Mouse (Mus musculus) heart, embryonic 12.5 days (tissue): ENCODE measurements around the gene Pcgf1. TPM values are rescaled to one million over a fixed set of nuclear protein-coding genes. Genes with fewer than 3 reads are reported as not detected.

Experiments
- ATAC-seq: fragments of 200-750 bp; cut with Nextera tagmentation; 2 replicates; pipeline ENCODE4 v1.8.0; 2017; ENCODE audit warnings: moderate TSS enrichment, moderate library complexity; ENCODE audit not compliant: insufficient number of reproducible peaks, low FRiP score
- H3K27ac ChIP-seq: fragments of 300-500 bp; sonication (generic); 2 replicates; pipeline ENCODE4 v1.5.1; 2016; ENCODE audit warnings: mild to moderate bottlenecking, moderate library complexity; ENCODE audit not compliant: poor library complexity, severe bottlenecking
- H3K27me3 ChIP-seq: fragments of 300-500 bp; sonication (generic); replicated peaks from 2 replicates; pipeline ENCODE4 v1.6.1; 2016; ENCODE audit warnings: mild to moderate bottlenecking, moderate library complexity
- H3K36me3 ChIP-seq: fragments of 300-500 bp; sonication (generic); 2 replicates; pipeline ENCODE4 v1.6.1; 2016; ENCODE audit warnings: mild to moderate bottlenecking, moderate library complexity
- H3K4me1 ChIP-seq: fragments of 300-500 bp; sonication (generic); replicated peaks from 2 replicates; pipeline ENCODE4 v1.6.1; 2016; ENCODE audit warnings: mild to moderate bottlenecking
- H3K4me2 ChIP-seq: fragments of 300-500 bp; sonication (generic); 2 replicates; pipeline ENCODE4 v1.6.1; 2016; ENCODE audit warnings: mild to moderate bottlenecking, moderate library complexity
- H3K4me3 ChIP-seq: fragments of 300-500 bp; sonication (generic); 2 replicates; pipeline ENCODE4 v1.5.1; 2016; ENCODE audit warnings: mild to moderate bottlenecking
- H3K9ac ChIP-seq: fragments of 300-500 bp; sonication (generic); 2 replicates; pipeline ENCODE4 v1.6.1; 2016; ENCODE audit warnings: mild to moderate bottlenecking, moderate library complexity
- H3K9me3 ChIP-seq: fragments of 300-500 bp; sonication (generic); replicated peaks from 2 replicates; pipeline ENCODE4 v1.6.1; 2016; ENCODE audit warnings: mild to moderate bottlenecking, moderate library complexity
- WGBS: fragments of 180-500 bp; shearing (Covaris S2); methylation state at CpG from one replicate; pipeline ENCODE4 v1.1.7; 2016; 5-methylcytosine and 5-hydroxymethylcytosine counted together
- polyA plus RNA-seq: library from polyadenylated mRNA; unstranded; fragments of >200 nt; fragmentation: Nextera tagmentation; extraction: Ambion mirVana; gene quantifications from 2 replicates; pipeline ENCODE4 v1.2.1, GENCODE M21; 2016

Gene Pcgf1
- polyA plus RNA-seq, 1 experiment from 2014 or later, result 14.9 TPM

- H3K27ac ChIP-seq, result peak overlapping the region; percentile 66; the same call in 1 of the 2 replicates
- H3K4me1 ChIP-seq, result peaks cover 22% of the 10 kb centered on the region
- no peak for ATAC-seq
- no peak overlapping the region for H3K9ac ChIP-seq
- no peak overlapping the region for H3K4me3 ChIP-seq
- 56% methylated on average over 6 of the region's 6 CpGs for WGBS
- no peaks in the 10 kb centered on the region for H3K36me3 ChIP-seq
- peaks cover 59% of the 10 kb centered on the region for H3K27me3 ChIP-seq
- H3K4me2 ChIP-seq, result no peak overlapping the region
- H3K9me3 ChIP-seq, result no peaks in the 10 kb centered on the region
These were observed 34.1 kb upstream of the Pcgf1 start for GRCm38 (mm10) chr6:83043561-83043960.

- Histone ChIP-seq H3K4me2 (no peak overlapping the region), H3K27me3 (peaks cover 64% of the 10 kb centered on the region), H3K4me3 (no peak overlapping the region), H3K36me3 (no peaks in the 10 kb centered on the region), H3K9me3 (no peaks in the 10 kb centered on the region), H3K27ac (peak overlapping the region; percentile 66), H3K9ac (no peak overlapping the region), H3K4me1 (peaks cover 20% of the 10 kb centered on the region)
- WGBS, result 82% methylated on average over 5 of the region's 5 CpGs
- ATAC-seq, result no peak
These were observed 33.7 kb upstream of the Pcgf1 start for GRCm38 (mm10) chr6:83043993-83044392.

- peak; percentile 79 for ATAC-seq
- Histone ChIP-seq H3K4me3 (no peak overlapping the region), H3K36me3 (0 out of 2 replicates have a peak, but pooled peaks cover 4% of the 10 kb centered on the region), H3K4me1 (peaks cover 20% of the 10 kb centered on the region), H3K27ac (peak overlapping the region; percentile 66), H3K27me3 (peaks cover 68% of the 10 kb centered on the region), H3K4me2 (no peak overlapping the region; the same call in 1 of the 2 replicates), H3K9me3 (no peaks in the 10 kb centered on the region), H3K9ac (no peak overlapping the region)
- 29% methylated on average over 9 of the region's 9 CpGs for WGBS
These were observed 32.9 kb upstream of the Pcgf1 start for GRCm38 (mm10) chr6:83044742-83045141.

GRCm38 (mm10) chr6:83049367-83049766 is 28.3 kb upstream of the Pcgf1 start:
- ATAC-seq, result no peak
- WGBS, result 71% methylated on average over 10 of the region's 10 CpGs
- H3K4me1 ChIP-seq, result peaks cover 19% of the 10 kb centered on the region
- no peaks in the 10 kb centered on the region for H3K9me3 ChIP-seq
- peaks cover 40% of the 10 kb centered on the region for H3K27me3 ChIP-seq
- no peak overlapping the region for H3K4me3 ChIP-seq
- H3K27ac ChIP-seq, result no peak overlapping the region
- H3K4me2 ChIP-seq, result no peak overlapping the region
- peaks cover 19% of the 10 kb centered on the region for H3K36me3 ChIP-seq
- H3K9ac ChIP-seq, result no peak overlapping the region

- Histone ChIP-seq H3K36me3 (peaks cover 37% of the 10 kb centered on the region), H3K4me1 (peaks cover 21% of the 10 kb centered on the region), H3K4me3 (peak overlapping the region; percentile 84), H3K27ac (peak overlapping the region; percentile 85), H3K9me3 (no peaks in the 10 kb centered on the region), H3K9ac (peak overlapping the region; percentile 93), H3K4me2 (peak overlapping the region; percentile 99), H3K27me3 (peaks cover 20% of the 10 kb centered on the region)
- WGBS, result 1% methylated on average over 26 of the region's 26 CpGs
- no peak for ATAC-seq
These were observed 24.3 kb upstream of the Pcgf1 start for GRCm38 (mm10) chr6:83053136-83053960.

- under 1% methylated on average over 64 of the region's 64 CpGs for WGBS
- Histone ChIP-seq H3K4me1 (peaks cover 21% of the 10 kb centered on the region), H3K9me3 (no peaks in the 10 kb centered on the region), H3K27me3 (peaks cover 11% of the 10 kb centered on the region), H3K9ac (peak within 1 kb of the TSS; percentile 93), H3K4me3 (peak within 1 kb of the TSS; percentile 84), H3K4me2 (peak within 1 kb of the TSS; percentile 99), H3K36me3 (peaks cover 37% of the 10 kb centered on the region), H3K27ac (peak within 1 kb of the TSS; percentile 85)
- peak; percentile 95 for ATAC-seq
These were observed 23.4 kb upstream of the Pcgf1 start, which contains the start of gene Aup1 for GRCm38 (mm10) chr6:83054074-83054851. Aup1 (plus strand) TSS chr6:83054521.

GRCm38 (mm10) chr6:83054871-83055431 is 22.7 kb upstream of the Pcgf1 start, which contains the start of gene Htra2:
Htra2 (minus strand) TSS chr6:83055273.
- H3K4me1 ChIP-seq, result peaks cover 21% of the 10 kb centered on the region
- H3K4me2 ChIP-seq, result peak within 1 kb of the TSS; percentile 99
- WGBS, result under 1% methylated on average over 49 of the region's 50 CpGs
- peak within 1 kb of the TSS; percentile 93 for H3K9ac ChIP-seq
- peak within 1 kb of the TSS; percentile 85 for H3K27ac ChIP-seq
- H3K27me3 ChIP-seq, result peaks cover 4% of the 10 kb centered on the region
- peak within 1 kb of the TSS; percentile 84 for H3K4me3 ChIP-seq
- peaks cover 33% of the 10 kb centered on the region for H3K36me3 ChIP-seq
- ATAC-seq, result peak; percentile 37
- H3K9me3 ChIP-seq, result no peaks in the 10 kb centered on the region

GRCm38 (mm10) chr6:83057790-83058189 is 19.9 kb upstream of the Pcgf1 start, which contains the start of gene Dqx1:
Dqx1 (plus strand) TSS chr6:83057844.
- no peak within 1 kb of the TSS for H3K27ac ChIP-seq
- 62% methylated on average over 3 of the region's 3 CpGs for WGBS

GRCm38 (mm10) chr6:83058725-83059124 is 18.9 kb upstream of the Pcgf1 start:
- Histone ChIP-seq H3K9ac (no peak overlapping the region), H3K9me3 (no peaks in the 10 kb centered on the region), H3K4me3 (no peak overlapping the region), H3K4me2 (no peak overlapping the region), H3K27ac (no peak overlapping the region), H3K4me1 (peaks cover 15% of the 10 kb centered on the region), H3K36me3 (peaks cover 18% of the 10 kb centered on the region), H3K27me3 (peaks cover 37% of the 10 kb centered on the region)
- ATAC-seq, result no peak
- 78% methylated on average over 2 of the region's 2 CpGs for WGBS

More at GRCm38 (mm10) chr6:83057790-83058189, 19.9 kb upstream of the Pcgf1 start, which contains the start of gene Dqx1:
- Histone ChIP-seq H3K27me3 (peaks cover 27% of the 10 kb centered on the region), H3K4me3 (no peak within 1 kb of the TSS), H3K9ac (no peak within 1 kb of the TSS), H3K9me3 (no peaks in the 10 kb centered on the region), H3K4me2 (no peak within 1 kb of the TSS), H3K4me1 (peaks cover 21% of the 10 kb centered on the region), H3K36me3 (peaks cover 18% of the 10 kb centered on the region)
- ATAC-seq, result no peak

- Histone ChIP-seq H3K27ac (no peak overlapping the region), H3K4me2 (no peak overlapping the region), H3K4me1 (peaks cover 22% of the 10 kb centered on the region), H3K27me3 (peaks cover 96% of the 10 kb centered on the region), H3K9ac (no peak overlapping the region), H3K9me3 (no peaks in the 10 kb centered on the region), H3K36me3 (no peaks in the 10 kb centered on the region), H3K4me3 (no peak overlapping the region)
- ATAC-seq, result no peak
- WGBS, result 29% methylated on average over 8 of the region's 8 CpGs
These were observed 11.7 kb upstream of the Pcgf1 start for GRCm38 (mm10) chr6:83065995-83066394.
